Mouse (Mus musculus) brain, embryonic 18.5 days (tissue): ENCODE results near the gene Cuedc2.

Experiments
- DNase-seq: peaks from one replicate; pipeline ENCODE4 v3.0.0-alpha.2; 2012; ENCODE audit warnings: low read depth, low spot score

Cuedc2 gene

DNA sequence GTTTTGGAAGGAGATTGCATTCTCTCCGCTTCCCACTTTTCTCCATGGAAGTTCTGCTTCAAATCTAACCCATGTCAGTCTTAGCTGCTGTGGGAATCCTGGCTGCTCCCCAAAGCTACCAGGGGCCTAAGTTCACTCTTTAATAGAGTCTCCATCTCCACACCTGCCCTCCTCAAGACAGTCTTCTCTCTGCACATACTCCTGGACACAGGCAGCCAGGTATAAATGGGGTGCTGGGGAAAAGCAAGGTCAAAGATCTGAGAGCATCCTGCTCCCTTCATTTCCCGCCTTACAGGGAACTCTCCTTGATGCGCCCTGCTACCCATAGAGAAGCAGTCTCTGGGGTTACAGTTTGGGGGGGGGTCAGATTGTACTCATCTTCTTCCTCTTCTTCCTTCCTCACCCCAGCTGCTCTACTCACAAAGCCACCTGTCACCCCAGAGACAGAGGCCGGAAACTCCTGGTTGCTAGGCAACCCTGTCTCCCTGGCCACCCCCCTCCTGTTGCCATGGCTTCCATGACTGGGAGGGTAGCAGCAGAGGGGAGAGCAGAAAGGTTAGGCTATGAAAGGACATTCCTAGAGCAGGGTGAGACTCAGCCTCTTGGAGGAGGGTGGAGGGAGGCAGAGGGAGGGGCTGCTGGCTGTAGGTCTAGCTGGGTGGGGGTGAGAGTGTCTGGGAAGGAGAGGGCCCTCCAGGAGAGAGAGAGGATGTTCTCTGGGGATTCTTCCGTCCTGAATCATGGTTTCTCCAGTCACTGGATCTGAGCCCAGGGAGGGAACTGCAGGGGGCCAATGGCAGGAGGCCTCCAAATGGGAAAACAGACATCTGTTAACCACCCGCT lies 17.2 kb downstream of the Cuedc2 start:
- DNase-seq = no peak

DNA sequence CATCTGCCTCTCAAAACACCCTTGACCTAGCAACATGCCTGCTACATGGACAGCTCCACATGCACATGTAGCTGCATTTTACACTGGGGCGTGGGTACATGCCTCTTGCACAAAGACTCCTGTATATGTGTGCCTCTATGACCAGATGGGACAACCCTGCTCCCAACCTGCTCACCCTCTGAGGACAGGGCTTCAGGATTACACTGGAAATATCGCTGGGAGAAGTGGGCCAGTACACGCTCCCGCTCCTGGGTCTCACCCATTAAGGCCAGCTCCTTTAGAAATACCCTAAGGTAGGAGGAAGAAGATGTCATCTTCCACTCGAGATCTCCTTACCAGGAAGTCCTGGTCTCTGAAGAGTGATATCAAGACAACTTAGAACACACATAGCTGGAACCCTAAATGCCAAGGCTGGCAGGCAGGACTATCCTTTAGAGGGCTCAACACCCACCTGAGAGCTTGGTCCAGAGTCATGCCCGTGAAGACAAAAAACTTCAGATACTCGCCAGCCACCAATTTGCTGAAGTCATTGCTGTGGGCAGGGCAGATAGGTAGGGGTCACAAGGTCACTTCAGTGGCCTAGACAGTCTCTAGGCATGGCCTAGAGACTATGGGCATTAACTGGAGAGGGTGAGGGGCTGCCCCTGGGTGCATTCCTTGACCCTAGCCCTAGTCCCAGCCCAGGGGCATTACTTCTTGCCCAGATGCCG lies 18.3 kb downstream of the Cuedc2 start:
- no peak for DNase-seq

DNA sequence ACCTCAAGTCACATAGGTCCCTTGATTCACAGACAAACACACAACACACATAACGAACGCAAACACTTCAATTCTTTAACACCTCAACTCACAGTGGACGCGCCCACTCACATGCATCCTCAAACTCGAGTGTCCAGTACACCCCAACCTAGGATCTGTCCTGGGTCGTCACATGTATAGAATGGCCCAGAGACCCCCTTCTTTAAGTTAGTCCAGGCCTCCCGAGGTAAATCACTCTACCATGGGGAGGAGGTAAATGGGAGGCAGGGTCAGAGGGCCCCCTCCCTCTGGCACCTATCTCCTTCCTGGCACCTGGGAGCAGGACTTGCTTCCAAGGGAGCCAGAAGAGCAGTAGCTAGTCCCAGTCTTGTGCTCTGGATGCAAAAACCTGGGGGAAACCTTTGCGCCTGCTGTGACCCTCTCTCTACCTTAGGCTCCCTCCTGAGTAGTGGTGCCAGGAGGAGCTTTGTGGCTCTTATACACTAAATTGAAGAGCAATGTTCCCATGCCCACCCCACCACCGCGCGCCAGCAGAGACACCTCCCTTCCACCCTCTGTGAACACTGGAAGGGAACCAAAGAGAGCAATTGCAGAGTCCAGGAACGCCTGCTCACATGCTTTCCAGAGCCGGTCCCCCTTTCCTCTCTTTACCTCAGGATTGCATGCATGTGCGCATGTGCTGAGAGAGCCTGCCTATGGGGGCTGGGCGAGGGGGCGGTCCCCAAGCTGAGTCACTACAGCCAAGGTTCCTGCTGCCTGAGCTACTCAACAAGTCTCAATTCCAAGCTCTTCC lies 19.7 kb downstream of the Cuedc2 start:
- no peak for DNase-seq

DNA sequence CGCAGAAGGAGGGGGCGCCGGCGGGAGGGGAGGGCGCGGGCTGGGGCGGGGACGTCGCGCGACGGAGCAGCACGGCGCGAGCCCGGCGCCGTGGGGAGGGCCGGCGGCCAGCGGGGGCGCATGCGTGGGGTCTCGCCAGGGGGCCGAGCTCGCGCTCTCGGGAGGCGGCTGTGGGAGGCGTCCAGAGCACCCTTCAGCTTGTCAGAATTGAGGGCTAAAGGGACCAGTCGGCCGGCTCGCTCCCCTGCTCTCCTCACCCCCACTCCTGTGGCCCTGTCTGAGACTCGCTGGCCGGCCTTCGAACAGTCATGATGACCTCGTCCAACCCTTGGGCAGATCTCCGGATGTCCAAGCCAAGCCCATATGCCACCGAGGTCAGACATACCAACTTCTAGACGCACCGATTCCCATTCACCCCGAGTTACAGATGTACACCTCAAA lies 20.5 kb downstream of the Cuedc2 start:
- DNase-seq = no peak

DNA sequence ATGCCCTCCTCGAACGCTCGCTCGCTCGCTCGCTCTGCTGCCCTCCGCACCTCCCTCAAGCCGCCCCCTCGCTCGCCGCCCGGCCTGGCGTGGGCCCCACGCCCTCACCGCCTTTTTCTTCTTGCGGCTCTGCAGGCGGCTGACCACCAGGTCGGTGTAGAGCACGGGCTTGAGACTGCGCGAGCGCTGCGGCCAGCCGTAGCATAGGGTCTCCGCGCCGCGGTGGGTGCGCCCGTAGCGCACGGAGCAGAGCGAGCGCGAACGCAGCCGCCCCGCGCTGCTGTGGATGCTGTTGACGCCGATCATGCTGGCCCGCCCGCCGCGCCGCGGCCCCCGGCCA lies 21.0 kb downstream of the Cuedc2 start:
- DNase-seq = no peak

DNA sequence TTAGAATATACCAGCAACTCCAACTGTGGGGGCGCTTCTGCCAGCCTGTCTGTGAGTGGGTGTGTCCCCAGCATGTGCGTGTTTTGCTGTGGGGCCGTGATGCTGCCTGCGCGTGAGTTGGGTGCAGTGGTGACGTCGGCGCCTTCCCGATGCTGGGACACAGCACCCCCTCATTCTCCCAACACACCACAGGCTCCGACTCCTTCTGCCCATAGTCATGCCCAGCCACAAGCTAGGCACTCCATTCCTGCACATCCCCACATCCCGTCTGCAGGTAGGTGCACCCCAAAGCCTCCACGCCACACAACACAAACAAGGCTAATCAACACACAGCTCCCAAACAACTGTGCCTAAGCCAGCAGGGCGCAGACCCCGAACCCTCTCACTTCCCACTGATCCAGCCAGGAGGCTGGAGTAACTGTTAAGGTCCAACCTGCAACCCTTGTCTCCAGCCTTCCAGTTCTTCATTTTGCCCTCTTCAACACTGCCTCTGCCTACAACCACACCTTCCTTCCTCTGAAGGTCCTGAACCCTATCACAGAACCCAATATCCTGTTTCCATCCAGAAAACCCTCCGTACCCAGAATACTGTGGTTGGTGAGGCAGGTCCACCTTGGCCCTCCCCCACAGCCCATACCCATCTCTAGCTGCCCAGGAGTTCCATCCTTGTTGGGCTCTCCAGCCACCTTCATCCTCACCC lies 21.5 kb downstream of the Cuedc2 start:
- DNase-seq = no peak

DNA sequence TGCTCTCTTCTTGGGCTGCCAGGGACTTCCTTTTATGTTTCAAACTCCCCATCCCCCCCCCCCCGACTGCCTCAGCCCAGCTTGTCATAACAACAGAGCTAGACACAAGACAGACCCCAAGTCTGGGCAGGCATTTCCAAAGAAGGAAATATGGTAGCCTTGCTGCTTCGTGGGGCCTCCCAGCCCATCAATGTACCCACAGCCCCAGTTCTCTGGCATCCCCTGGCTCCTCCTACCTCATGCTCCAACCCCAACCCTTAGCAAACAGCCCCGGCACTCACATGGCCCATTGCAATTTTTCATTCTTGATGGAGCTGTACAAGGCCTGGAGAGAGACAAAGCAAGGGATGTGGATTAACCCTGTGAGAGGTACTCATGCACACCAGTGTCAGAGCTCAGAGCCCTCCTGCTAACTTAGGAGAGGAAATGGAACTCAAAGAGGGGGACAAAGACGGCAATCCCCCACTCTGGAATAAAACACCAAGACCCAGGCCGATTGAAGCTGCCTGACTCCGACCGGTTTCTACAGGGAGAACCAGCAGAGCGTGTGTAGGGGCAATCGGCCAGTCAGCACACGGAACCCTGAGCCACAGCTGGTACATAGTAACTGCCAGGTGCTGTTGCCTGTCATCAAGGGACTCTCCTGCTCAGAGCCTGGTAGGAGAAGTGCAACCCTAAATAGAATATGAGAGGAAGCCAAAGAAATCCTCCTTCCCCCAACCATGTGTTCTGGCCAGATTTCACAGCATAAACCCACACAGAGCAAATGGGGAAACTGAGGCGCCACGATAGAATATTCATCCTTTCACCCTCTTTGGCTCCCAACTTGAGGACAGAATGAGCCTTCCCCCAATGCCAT lies 22.5 kb downstream of the Cuedc2 start:
- DNase-seq = no peak

DNA sequence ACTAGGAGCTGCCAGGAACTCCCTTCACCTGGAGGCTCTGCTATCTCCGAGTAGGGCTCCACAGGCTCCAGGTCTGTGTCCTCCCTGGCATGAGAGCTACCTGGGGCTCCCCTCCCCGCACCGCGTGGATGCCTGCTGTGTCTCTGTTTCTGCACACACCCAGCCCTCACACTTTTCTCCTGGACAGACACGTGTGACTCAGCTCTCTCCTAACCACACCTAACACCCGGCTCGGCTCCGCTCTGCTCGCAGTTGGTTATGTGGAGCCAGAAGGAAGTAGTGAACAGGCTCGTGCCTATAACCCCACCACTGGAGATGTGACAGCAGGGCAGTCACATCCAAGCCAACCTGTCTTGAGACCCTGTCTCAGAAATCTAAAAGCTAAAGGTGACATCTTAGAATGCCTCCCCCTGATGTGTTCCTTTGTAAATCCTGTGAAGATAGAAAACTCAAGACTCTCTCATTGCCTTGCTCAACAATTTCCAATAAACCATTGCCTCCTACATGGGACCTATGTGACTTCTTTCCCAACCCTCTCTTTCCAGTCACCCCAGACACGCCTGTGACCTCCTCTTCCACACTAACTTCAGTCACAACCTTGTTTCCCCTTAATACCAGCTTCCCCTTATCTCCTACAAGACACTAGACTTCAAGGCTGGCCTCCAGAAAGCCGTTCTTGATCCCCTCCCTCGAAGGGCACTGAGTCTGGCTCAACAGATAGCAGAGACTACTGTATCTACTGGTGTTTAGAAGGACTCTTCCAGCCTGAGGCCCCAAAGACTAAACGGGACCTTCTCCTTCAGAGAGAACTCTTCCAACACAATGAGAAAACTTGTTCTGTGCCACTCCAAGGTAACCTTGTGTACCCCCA lies 23.4 kb downstream of the Cuedc2 start:
- DNase-seq = no peak

DNA sequence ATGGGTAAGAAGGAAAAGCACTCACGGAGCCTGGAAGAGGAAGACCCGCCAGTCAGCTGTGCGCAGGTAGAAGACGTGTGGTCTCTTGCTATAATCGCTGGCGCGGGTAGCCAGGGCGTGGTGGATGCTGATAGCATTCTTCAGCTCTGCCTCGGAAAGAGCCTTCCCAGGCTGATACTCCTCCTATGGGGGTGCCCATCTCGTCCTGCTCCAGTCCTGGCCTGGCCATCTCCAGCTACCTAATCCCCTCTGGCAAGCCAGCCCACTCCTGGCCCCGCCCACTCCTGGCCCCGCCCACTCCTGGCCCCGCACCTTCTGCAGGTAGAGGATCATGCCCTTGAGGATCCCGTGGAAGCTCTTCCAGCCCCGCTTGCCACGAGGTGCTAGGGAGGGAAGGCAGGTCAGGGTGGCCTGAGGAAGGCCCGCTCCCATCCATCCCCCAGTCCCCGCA lies 24.3 kb downstream of the Cuedc2 start:
- no peak for DNase-seq

DNA sequence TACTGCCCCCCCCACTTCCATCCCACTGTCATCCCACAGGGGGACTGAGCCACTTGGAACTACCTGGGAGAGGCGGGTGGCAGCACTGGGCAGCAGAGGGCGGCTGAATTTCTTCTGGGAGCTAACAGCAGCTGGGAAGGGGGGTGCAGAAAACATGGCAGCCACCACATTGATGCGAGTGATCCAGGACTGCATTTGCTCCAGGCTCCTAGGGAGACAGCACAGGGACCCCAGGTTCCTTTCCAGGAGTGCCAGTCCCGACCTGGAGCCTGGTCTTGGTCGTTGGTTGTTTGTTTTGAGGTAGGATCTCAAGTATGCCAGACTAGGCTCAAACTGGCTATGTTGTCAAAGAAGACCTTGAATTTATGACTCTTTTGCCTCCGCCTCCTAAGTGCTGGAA lies 24.9 kb downstream of the Cuedc2 start:
- DNase-seq = no peak

DNA sequence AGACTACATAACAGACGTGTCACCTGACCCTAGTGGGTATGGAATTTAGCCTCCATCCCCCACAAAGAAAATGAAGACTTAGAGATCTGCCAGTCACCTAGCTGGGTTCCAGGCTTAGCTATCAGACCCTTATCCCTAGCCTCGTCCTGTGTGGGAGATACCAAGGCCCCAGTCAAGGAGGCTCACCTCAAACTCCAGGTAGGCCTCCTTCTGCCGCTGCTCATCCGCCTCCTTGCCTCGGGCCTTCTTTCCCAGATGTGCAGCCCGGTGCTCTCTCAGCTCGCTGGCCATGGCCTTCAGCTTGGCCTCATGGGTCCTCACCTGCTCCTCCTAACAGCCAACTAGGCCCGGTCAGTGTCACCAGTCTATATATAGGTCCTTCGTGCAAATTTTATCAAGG lies 25.4 kb downstream of the Cuedc2 start:
- no peak for DNase-seq

DNA sequence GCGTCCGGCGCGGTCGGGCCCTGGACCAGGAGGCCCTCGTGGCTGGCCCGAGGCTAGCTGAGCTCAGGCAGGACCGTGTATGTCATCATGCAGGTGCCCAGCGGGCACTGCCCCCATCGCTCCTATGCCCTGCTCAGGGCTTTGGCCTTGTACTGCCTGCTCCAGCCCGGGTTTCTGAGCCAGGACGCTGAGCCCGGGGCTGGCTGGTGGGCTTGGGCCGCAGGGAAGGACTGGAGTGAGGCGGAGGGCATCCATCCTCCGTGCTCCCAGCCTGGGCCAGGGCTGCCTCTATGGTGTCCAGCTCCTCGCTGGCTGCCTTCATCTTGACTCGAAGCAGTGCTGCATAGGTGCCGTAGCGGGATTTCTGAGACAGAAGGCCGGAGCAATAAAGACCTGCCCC lies 25.9 kb downstream of the Cuedc2 start:
- no peak for DNase-seq

DNA sequence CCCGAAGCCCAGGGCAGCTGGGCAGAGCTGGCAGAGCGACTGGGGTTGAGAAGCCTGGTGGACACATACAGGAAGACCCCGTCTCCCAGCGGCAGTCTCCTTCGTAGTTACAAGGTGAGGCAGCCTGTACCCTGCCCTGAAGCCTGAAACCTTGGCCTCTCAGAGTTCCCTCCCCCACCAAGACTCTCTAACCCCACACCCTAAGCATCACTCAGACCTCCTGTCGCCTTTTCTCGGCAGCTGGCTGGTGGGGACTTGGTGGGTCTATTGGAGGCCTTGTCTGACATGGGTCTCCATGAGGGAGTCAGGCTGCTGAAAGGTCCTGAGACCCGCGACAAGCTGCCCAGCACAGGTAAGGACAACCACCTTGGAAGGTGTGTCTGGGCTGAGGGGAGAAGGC lies 27.2 kb downstream of the Cuedc2 start:
- DNase-seq = no peak

DNA sequence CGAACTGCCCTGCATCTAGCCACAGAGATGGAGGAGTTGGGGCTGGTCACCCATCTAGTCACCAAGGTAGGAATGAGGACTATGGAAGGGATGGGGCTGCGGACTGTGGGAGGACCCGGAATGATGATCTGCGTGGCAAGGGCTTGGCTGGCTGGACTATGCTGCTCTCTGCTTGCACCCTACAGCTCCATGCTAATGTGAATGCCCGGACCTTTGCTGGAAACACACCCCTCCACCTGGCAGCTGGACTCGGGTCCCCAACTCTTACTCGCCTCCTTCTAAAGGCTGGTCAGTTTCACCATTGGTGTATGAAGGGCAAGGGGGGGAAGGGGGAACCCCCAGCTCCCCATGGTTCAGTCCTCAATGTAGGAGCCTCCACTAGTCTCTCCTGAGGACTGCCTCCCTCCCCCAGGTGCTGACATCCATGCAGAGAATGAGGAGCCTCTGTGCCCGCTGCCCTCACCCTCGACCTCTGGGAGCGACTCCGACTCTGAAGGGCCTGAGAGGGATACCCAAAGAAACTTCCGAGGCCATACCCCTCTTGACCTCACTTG lies 28.1 kb downstream of the Cuedc2 start:
- DNase-seq = no peak

DNA sequence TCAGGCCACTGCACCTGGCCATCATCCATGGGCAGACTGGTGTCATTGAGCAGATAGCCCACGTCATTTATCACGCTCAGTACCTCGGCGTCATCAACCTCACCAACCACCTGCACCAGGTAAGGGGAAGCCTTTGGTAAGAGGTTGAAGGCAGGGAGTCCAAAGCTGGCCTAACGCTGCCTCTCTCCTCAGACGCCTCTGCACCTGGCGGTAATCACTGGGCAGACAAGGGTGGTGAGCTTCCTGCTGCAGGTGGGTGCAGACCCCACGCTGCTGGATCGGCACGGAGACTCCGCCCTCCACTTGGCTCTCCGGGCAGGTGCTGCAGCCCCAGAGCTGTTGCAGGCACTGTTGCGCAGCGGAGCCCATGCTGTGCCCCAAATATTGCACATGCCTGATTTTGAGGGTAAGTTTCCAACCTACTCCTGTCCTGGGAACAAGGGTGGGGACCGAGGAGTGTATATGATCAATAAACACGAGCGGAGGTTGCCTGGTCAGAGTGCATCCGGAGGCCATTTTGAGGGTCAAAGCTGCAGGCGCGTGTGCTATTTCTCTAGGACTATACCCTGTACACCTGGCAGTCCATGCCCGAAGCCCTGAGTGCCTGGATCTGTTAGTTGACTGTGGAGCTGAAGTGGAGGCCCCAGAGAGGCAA lies 28.7 kb downstream of the Cuedc2 start:
- no peak for DNase-seq

DNA sequence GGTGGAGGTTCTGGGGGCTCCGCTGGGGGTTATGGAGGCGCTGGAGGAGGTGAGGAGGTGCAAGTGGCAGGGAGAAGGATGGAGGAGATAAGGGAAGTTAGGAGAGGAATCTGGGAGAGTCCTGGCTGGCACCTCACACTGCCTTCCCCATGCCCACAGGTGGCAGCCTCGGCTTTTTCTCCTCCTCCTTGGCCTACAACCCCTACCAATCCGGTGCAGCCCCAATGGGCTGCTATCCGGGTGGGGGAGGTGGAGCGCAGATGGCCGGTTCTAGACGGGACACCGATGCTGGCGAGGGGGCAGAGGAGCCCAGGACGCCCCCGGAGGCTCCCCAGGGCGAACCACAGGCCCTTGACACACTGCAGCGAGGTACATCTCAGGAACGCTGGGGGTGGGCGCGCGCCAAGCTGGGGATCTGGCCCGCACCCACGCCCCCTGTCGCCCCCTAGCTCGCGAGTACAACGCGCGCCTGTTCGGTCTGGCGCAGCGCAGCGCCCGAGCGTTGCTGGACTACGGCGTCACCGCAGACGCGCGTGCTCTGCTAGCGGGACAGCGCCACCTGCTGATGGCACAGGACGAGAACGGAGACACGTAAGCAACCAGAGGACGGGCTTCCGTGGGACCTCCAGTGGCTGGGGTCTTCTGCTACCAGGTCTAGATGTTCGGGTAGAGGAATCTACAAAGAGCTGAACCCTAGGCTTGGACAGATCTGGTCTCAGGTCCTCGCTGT lies 29.6 kb downstream of the Cuedc2 start:
- no peak for DNase-seq

DNA sequence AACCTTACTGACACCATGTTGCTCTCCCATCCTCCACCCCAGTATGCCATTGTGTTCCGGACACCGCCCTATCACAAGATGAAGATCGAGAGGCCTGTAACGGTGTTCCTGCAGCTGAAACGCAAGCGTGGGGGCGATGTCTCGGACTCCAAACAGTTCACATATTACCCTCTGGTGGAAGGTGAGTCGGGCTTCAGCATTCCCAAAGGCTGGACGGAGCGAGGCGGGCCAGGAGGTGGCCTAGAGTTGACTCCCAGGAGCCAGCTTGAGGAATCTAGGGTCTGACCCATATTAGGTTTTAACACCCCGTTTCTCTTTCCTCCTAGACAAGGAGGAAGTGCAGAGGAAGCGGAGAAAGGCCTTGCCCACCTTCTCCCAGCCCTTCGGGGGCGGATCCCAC lies 30.2 kb downstream of the Cuedc2 start:
- no peak for DNase-seq

DNA sequence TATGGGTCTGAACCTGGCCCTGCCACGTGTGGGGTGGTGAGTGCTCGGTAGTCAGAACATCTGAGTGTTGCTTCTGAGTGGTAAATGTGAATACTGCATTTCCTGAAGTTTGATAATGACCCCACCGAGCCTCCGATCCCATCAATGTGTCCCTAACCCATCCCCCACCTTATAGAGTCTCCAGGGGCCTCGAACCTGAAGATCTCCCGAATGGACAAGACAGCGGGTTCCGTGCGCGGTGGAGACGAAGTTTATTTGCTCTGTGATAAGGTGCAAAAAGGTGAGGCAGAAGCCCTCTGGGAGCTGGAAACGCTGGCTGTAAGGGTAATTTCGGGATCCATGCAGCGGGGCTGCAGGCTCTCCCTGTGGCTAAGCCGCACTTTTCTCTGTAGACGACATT lies 30.7 kb downstream of the Cuedc2 start:
- no peak for DNase-seq
